Mouse (Mus musculus): ENCODE results near the gene Ephx1.
"Not testable (repeated sequence)": the region's sequence is repeated elsewhere in the genome, so short reads cannot be mapped to it uniquely, and the experiment has no call there.

Ephx1 gene

DNA sequence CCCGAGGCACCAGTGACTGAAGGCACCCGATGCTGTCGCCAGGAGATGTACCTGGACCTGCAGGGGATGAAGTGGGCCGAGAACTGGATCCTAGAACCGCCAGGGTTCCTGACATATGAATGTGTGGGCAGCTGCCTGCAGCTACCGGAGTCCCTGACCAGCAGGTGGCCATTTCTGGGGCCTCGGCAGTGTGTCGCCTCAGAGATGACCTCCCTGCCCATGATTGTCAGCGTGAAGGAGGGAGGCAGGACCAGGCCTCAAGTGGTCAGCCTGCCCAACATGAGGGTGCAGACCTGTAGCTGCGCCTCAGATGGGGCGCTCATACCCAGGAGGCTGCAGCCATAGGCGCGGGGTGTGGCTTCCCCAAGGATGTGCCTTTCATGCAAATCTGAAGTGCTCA, 83.1 kb downstream of the Ephx1 start:
- DNase-seq (ENCODE audit: low spot score in 2 of 2), result not testable (repeated sequence)

DNA sequence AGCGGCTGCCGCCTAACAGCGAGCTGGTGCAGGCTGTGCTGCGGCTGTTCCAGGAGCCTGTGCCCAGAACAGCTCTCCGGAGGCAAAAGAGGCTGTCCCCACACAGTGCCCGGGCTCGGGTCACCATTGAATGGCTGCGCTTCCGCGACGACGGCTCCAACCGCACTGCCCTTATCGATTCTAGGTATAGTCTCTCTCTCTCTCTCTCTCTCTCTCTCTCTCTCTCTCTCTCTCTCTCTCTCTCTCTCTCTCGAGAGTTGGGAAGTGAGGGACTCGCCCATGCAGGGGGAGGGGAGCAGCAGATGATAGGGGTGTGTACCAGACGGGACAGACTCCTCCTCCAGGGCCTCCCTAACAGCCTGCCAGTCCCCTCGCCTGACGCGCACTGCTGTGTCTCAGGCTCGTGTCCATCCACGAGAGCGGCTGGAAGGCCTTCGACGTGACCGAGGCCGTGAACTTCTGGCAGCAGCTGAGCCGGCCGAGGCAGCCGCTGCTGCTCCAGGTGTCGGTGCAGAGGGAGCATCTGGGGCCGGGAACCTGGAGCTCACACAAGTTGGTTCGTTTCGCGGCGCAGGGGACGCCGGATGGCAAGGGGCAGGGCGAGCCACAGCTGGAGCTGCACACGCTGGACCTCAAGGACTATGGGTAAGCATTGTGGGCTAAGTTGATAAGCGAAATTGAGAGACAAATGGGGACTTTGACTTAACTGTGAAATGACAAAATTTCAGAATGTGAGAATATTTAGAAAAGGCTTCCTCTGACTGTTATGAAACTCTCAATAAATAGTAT, 83.9 kb downstream of the Ephx1 start:
- DNase-seq (ENCODE audit: low spot score in 2 of 2), result not testable (repeated sequence)

GRCm38 (mm10) chr1:180934467-180935419, 86.0 kb downstream of the Ephx1 start, which contains the start of gene Lefty1:
TSS of gene Lefty1 (plus strand) at chr1:180935022.
- no peak for DNase-seq (ENCODE audit: low spot score in 2 of 2)

- DNase-seq (ENCODE audit: low spot score in 2 of 2), result no peak
These were observed 87.0 kb downstream of the Ephx1 start for GRCm38 (mm10) chr1:180933659-180934058.

- no peak for DNase-seq (ENCODE audit: low spot score in 2 of 2)
These were observed 89.6 kb downstream of the Ephx1 start for GRCm38 (mm10) chr1:180931106-180931505.

GRCm38 (mm10) chr1:180929599-180929998, 91.1 kb downstream of the Ephx1 start:
- DNase-seq (ENCODE audit: low spot score in 2 of 2), result no peak

DNA sequence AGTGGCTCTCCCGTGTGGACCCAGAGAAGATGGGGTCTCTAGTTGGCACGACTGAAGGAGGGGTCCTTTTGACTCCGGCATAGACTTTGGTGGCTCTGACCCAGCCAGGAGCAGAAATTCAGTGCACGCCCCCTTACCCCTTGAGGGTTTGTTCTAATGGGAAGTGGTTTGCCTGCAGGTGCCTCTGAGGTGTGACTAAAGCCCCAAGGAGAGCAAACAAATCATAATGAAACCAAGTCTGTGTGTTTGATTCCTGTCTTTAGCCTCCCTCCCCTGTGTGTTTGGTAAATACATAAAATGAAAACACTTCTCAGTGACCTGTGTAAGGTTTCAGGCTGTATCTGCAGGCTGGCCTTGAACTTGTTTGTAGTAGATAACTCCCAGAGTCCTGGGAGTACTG, 94.4 kb downstream of the Ephx1 start:
- DNase-seq (ENCODE audit: low spot score in 2 of 2), result no peak

Measured in frontal cortex, postnatal 25 days (tissue).